Mouse (Mus musculus): Measurements from ENCODE around the gene Baiap2l2.
"Not testable (repeated sequence)": the region's sequence is repeated elsewhere in the genome, so short reads cannot be mapped to it uniquely, and the experiment has no call there.

Baiap2l2 gene

GRCm38 (mm10) chr15:79254661-79255060 is 30.7 kb downstream of the Baiap2l2 start, which contains the start of gene Slc16a8:
Gene Slc16a8, minus strand, starts transcription at chr15:79254761.
- no peak for DNase-seq

- no peak for DNase-seq
These were observed 32.8 kb downstream of the Baiap2l2 start for GRCm38 (mm10) chr15:79252580-79252979.

GRCm38 (mm10) chr15:79251781-79252491 is 33.4 kb downstream of the Baiap2l2 start:
- peak; percentile 21 to 27 for DNase-seq

- DNase-seq, result no peak
These were observed 34.2 kb downstream of the Baiap2l2 start for GRCm38 (mm10) chr15:79251168-79251567.

- DNase-seq, result no peak
These were observed 35.1 kb downstream of the Baiap2l2 start for GRCm38 (mm10) chr15:79250236-79250635.

- DNase-seq, result no peak
These were observed 40.0 kb downstream of the Baiap2l2 start for GRCm38 (mm10) chr15:79245321-79245720.

- DNase-seq, result no peak
These were observed 41.1 kb downstream of the Baiap2l2 start for GRCm38 (mm10) chr15:79244071-79244893.

- peak; percentile 93 to 97 for DNase-seq
These were observed 41.9 kb downstream of the Baiap2l2 start for GRCm38 (mm10) chr15:79243234-79244042.

GRCm38 (mm10) chr15:79242574-79243233 is 42.6 kb downstream of the Baiap2l2 start:
- no peak for DNase-seq

- no peak for DNase-seq
These were observed 47.3 kb downstream of the Baiap2l2 start for GRCm38 (mm10) chr15:79238036-79238435.

GRCm38 (mm10) chr15:79235268-79235667 is 50.1 kb downstream of the Baiap2l2 start:
- no peak for DNase-seq

GRCm38 (mm10) chr15:79229058-79229821 is 56.1 kb downstream of the Baiap2l2 start, which contains the start of the genes Pick1 and Gm49486:
Gene Pick1, plus strand, starts transcription at chr15:79229173.
Gene Gm49486, plus strand, starts transcription at chr15:79229391.
- DNase-seq, result peak; percentile 92 to 95

GRCm38 (mm10) chr15:79225780-79226179 is 59.6 kb downstream of the Baiap2l2 start:
- DNase-seq, result not testable (repeated sequence)

- DNase-seq, result peak; percentile 84 to 91
These were observed 60.7 kb downstream of the Baiap2l2 start for GRCm38 (mm10) chr15:79224685-79225084.

- no peak for DNase-seq
These were observed 61.7 kb downstream of the Baiap2l2 start for GRCm38 (mm10) chr15:79223641-79224040.

- DNase-seq, result no peak
These were observed 65.8 kb downstream of the Baiap2l2 start for GRCm38 (mm10) chr15:79219572-79219971.

- DNase-seq, result no peak
These were observed 69.1 kb downstream of the Baiap2l2 start for GRCm38 (mm10) chr15:79216191-79216590.

GRCm38 (mm10) chr15:79213591-79213990 is 71.7 kb downstream of the Baiap2l2 start:
- no peak for DNase-seq

- DNase-seq, result no peak
These were observed 72.4 kb downstream of the Baiap2l2 start for GRCm38 (mm10) chr15:79212750-79213446.

GRCm38 (mm10) chr15:79210357-79210756 is 75.0 kb downstream of the Baiap2l2 start:
- no peak for DNase-seq
